Mouse (Mus musculus) G1E (cell line): ENCODE results near the gene Rps9.

ENCODE experiments used
- CTCF ChIP-seq: IDR thresholded peaks from 2 replicates; pipeline ENCODE4 v1.5.1; 2012; ENCODE audit warnings: low read depth, low read length, inconsistent platforms, mixed read lengths
- GATA1 ChIP-seq: IDR thresholded peaks from 2 replicates; pipeline ENCODE4 v1.6.1; 2012; ENCODE audit warnings: borderline replicate concordance, low read length, inconsistent platforms, mixed read lengths
- GATA2 ChIP-seq: IDR thresholded peaks from 2 replicates; pipeline ENCODE4 v1.6.1; 2012; ENCODE audit warnings: low read depth, low read length, inconsistent platforms, borderline replicate concordance
- POLR2AphosphoS5 ChIP-seq: IDR thresholded peaks from 2 replicates; pipeline ENCODE4 v1.6.1; 2012; ENCODE audit warnings: low read depth, low read length, inconsistent platforms; ENCODE audit not compliant: insufficient replicate concordance
- TAL1 ChIP-seq: conservative IDR thresholded peaks from 2 replicates; pipeline ENCODE4 v1.6.1; 2012; ENCODE audit warnings: low read depth, low read length, inconsistent platforms, mixed read lengths

DNA sequence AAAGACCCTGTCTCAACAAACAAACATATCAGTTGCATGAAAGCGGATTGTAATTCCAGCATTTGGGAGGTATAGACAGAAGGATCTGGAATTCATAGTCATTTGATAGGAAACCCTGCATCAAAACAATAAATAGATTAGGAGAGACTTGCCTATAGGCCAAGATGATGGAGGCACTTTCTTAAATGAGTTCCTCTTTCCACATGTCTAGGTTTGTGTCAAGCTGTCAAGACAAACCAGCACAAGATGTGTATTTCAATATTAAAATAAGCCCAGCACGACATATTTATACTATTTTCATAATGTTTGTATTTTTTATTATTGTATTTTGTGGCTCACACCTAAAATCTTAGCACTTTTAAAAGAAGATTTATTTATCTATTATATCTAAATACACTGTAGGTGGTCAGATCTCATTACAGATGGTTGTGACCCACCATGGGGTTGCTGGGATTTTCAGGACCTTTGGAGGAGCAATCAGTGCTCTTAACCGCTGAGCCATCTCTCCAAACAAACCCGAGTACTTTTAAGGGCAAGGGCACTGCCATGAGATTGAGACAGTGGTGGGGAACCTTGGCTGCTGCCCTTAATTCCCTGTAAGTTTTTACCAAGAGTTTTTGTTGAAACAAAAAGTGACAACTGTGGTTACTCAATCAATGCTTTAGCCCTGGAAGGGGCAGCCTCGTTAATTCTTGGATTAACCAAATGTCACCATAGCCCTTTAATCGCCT, 480 bp upstream of the Rps9 start:
- TF ChIP-seq TAL1 (no peak), GATA1 (no peak), CTCF (no peak), POLR2AphosphoS5 (no peak), GATA2 (no peak)
